Mouse (Mus musculus): ENCODE data around the gene Cdca5.

Cdca5 gene

DNA sequence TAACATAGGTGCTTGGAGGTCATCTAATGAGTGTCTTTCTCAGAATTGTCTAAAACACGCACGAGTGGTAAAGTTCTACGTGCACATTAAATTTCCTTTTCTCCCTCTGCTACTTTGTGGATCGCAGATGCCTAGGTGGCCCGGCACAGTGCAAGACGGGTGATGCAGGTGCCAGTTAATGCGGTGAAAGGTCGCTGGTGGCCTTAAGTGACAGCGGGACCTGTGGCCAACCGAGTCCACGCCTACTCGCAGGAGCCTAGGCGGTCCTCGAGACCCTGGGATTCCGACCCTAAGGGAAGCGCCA, 55.5 kb downstream of the Cdca5 start:
- in situ Hi-C loops (cut with MboI, MseI): no loop called here

GRCm38 (mm10) chr19:6140678-6141393, 56.1 kb downstream of the Cdca5 start, which contains the start of gene Batf2:
Gene Batf2 (plus strand): TSS chr19:6140983.
- in situ Hi-C loops (cut with MboI, MseI): no loop called here

DNA sequence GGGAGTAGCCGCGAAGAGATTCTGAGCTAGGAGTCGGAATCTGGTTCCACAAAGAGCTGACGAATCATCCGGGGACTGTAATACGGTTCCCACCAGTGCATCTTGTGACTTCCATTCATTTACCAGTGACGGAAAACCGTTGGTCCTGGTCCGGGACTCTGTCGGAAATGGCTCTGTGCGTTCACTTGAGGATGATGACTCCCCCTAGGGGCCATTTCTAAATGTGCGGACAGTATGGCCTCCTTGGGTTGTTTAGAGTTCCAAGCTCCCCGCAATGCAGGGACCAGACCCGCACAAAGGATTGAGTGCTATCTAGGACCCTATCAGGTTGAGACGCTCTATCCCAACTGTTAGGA, 56.6 kb downstream of the Cdca5 start, which contains the start of gene Arl2:
TSS of gene Arl2 (minus strand) at position 155 of the 356 bp plus-strand sequence.
- in situ Hi-C loops (cut with MboI, MseI): no loop called here
